Mouse (Mus musculus): ENCODE measurements around the gene Plagl1. TPM values are rescaled to one million over a fixed set of nuclear protein-coding genes. Genes with fewer than 3 reads are reported as not detected.

Gene Plagl1
- polyA plus RNA-seq, 1 experiment from 2014 or later, result 153 TPM

DNA sequence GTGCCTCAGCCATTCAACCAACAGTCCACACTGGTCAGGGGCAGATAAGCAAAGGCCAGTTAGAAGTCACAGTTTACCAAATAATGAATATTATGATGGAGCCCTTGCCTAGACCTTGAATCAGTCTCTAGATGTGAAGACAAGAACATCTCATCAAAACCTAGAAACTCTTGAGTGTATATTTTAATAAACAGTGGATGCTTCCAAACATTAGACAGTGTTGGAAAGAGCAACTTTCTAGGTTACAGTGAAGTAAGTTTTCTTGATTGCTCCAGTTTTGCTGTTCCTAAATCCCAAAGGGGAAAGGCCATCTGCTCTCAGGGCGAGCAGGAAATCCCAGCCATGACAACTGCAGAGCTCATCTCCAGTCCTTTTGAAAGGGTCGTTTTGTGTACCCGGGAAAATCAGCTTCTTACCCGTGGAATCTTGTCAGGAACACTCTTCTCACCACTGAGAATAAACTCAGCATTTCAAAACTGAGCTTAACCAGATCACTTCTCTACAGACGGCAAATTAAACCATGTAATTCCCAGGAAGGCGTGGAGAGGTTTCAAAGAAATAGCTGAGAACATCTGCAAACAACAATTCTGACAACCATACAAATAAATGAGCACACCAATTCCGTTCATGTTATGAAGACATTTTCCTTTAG, 117.8 kb downstream of the Plagl1 start, which contains the start of gene Zc2hc1b:
Gene Zc2hc1b (minus strand): TSS at position 51 of the 652 bp plus-strand sequence.
- Histone ChIP-seq H3K9me3 (ENCODE audit: control insufficient read depth, low read length) (no peaks in the 10 kb centered on the region), H3K36me3 (ENCODE audit: control insufficient read depth, insufficient read depth, low read length) (peaks cover 24% of the 10 kb centered on the region), H3K27me3 (ENCODE audit: control insufficient read depth, insufficient read depth, low read length) (no peaks in the 10 kb centered on the region), H3K4me3 (ENCODE audit: low read depth, low read length) (no peak within 1 kb of the TSS), H3K4me1 (replicated peaks; ENCODE audit: control insufficient read depth, insufficient read depth, low read length) (no peaks in the 10 kb centered on the region), H3K9ac (ENCODE audit: low read length) (no peak within 1 kb of the TSS), H3K4me2 (ENCODE audit: low read depth, low read length, severe bottlenecking) (no peak within 1 kb of the TSS), H3K27ac (ENCODE audit: low read depth, low read length) (no peak within 1 kb of the TSS)
- ATAC-seq (replicated peaks; ENCODE audit: low FRiP score) (no peak), DNase-seq (ENCODE audit: low spot score) (no peak)
- WGBS, result 91% methylated on average over 7 of the region's 7 CpGs

DNA sequence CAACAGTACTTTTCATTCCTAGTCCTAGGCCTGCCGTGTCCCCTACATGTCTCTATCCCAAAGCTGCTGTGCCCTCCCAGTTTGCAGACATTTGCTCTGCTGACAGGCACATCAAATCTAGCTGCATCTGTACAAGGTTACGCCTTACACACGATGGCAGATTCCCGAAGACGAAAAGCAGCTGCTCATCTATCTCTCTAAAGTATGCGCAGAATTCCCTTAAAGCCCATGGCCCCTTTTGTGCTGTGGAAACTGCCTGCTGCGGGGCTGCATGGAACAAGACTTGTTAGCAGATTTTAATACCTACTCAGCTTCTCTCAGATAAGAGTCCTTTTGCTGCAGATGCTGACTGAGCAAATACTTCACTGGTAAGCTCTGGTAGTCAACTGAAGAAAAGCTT, 119.9 kb downstream of the Plagl1 start:
- no peak overlapping the region for H3K4me3 ChIP-seq (ENCODE audit: low read depth, low read length)
- no peaks in the 10 kb centered on the region for H3K9me3 ChIP-seq (ENCODE audit: control insufficient read depth, low read length)
- DNase-seq (ENCODE audit: low spot score) (no peak), ATAC-seq (replicated peaks; ENCODE audit: low FRiP score) (no peak)
- no peak overlapping the region for H3K27ac ChIP-seq (ENCODE audit: low read depth, low read length)
- H3K27me3 ChIP-seq (ENCODE audit: control insufficient read depth, insufficient read depth, low read length), result no peaks in the 10 kb centered on the region
- H3K36me3 ChIP-seq (ENCODE audit: control insufficient read depth, insufficient read depth, low read length), result peaks cover 24% of the 10 kb centered on the region
- H3K9ac ChIP-seq (ENCODE audit: low read length), result no peak overlapping the region
- H3K4me2 ChIP-seq (ENCODE audit: low read depth, low read length, severe bottlenecking), result no peak overlapping the region
- H3K4me1 ChIP-seq (replicated peaks; ENCODE audit: control insufficient read depth, insufficient read depth, low read length), result no peaks in the 10 kb centered on the region
- WGBS, result 95% methylated on average over 7 of the region's 7 CpGs

Other genes starting within 250 kb of the Plagl1 start
- 44.3 and 49.7 TPM in 2 replicates for gene Utrn, start 191.1 kb upstream of the Plagl1 start, polyA plus RNA-seq (2014; fragmentation: Nextera tagmentation; extraction: Ambion mirVana)
- gene Stx11, start 96.2 kb upstream of the Plagl1 start, polyA plus RNA-seq (2014; fragmentation: Nextera tagmentation; extraction: Ambion mirVana), result 1.9 and 2.1 TPM in 2 replicates
- gene Sf3b5, start 55.2 kb upstream of the Plagl1 start, polyA plus RNA-seq (2014; fragmentation: Nextera tagmentation; extraction: Ambion mirVana), result 37.9 and 42.2 TPM in 2 replicates
- gene Zc2hc1b, start 117.5 kb downstream of the Plagl1 start, polyA plus RNA-seq (2014; fragmentation: Nextera tagmentation; extraction: Ambion mirVana), result not detected in 2 replicates
- 70.3 and 74.0 TPM in 2 replicates for gene Ltv1, start 132.7 kb downstream of the Plagl1 start, polyA plus RNA-seq (2014; fragmentation: Nextera tagmentation; extraction: Ambion mirVana)

Data from forebrain, embryonic 11.5 days (tissue).